Mouse (Mus musculus) C2C12 (cell line): Measurements from ENCODE around the gene Igf2bp1. TPM values are rescaled to one million over a fixed set of nuclear protein-coding genes. Genes with fewer than 3 reads are reported as not detected.

Source experiments
- H3K27me3 ChIP-seq: one replicate; pipeline ENCODE4 v1.6.1; 2011; ENCODE audit not compliant: control insufficient read depth, insufficient read depth, insufficient read length
- H3K36me3 ChIP-seq: one replicate; pipeline ENCODE4 v1.6.1; 2011; ENCODE audit not compliant: control insufficient read depth, insufficient read depth
- H3K4me3 ChIP-seq: one replicate; pipeline ENCODE4 v1.5.1; 2011; ENCODE audit warnings: mild to moderate bottlenecking, control low read depth; ENCODE audit not compliant: poor library complexity, insufficient read depth, severe bottlenecking
- H3K79me2 ChIP-seq: one replicate; pipeline ENCODE4 v1.6.1; 2011; ENCODE audit not compliant: control insufficient read depth, insufficient read depth
- H3K79me3 ChIP-seq: one replicate; pipeline ENCODE4 v1.6.1; 2011; ENCODE audit warnings: low read depth, control low read depth
- H3ac ChIP-seq: one replicate; pipeline ENCODE3; 2011; ENCODE audit warnings: low read depth; ENCODE audit not compliant: control insufficient read depth, insufficient read length
- CEBPB ChIP-seq: IDR thresholded peaks from one replicate; pipeline ENCODE4 v1.6.1; 2011; ENCODE audit warnings: low read depth, mild to moderate bottlenecking, control low read depth, moderate library complexity
- CTCF ChIP-seq: IDR thresholded peaks from one replicate; pipeline ENCODE4 v1.5.1; 2011; ENCODE audit not compliant: control insufficient read depth, insufficient read depth, insufficient read length
- FOSL1 ChIP-seq: IDR thresholded peaks from one replicate; pipeline ENCODE4 v1.8.0; 2011; ENCODE audit warnings: mild to moderate bottlenecking, low read length; ENCODE audit not compliant: poor library complexity, insufficient read depth, severe bottlenecking
- MAX ChIP-seq: IDR thresholded peaks from one replicate; pipeline ENCODE4 v1.6.1; 2011; ENCODE audit warnings: mild to moderate bottlenecking, control low read depth
- MYOD1 ChIP-seq: IDR thresholded peaks from one replicate; pipeline ENCODE4 v1.6.1; 2011; ENCODE audit warnings: low read depth; ENCODE audit not compliant: control insufficient read depth, insufficient read length
- MYOG ChIP-seq: IDR thresholded peaks from one replicate; pipeline ENCODE4 v1.6.1; 2011; ENCODE audit not compliant: control insufficient read depth, insufficient read length; ENCODE audit errors: extremely low read depth
- USF1 ChIP-seq: IDR thresholded peaks from one replicate; pipeline ENCODE4 v1.6.1; 2011; ENCODE audit warnings: low read depth, mild to moderate bottlenecking, control low read depth, moderate library complexity
- polyA plus RNA-seq: library from polyadenylated mRNA; unstranded; fragments of >200 nt; fragmentation: generic; extraction: Trizol; gene quantifications from one replicate; pipeline ENCODE4 v1.2.1, GENCODE M21; 2012; ENCODE audit warnings: missing spikeins

The Igf2bp1 gene
- polyA plus RNA-seq, 1 experiment: 0.74 TPM

DNA sequence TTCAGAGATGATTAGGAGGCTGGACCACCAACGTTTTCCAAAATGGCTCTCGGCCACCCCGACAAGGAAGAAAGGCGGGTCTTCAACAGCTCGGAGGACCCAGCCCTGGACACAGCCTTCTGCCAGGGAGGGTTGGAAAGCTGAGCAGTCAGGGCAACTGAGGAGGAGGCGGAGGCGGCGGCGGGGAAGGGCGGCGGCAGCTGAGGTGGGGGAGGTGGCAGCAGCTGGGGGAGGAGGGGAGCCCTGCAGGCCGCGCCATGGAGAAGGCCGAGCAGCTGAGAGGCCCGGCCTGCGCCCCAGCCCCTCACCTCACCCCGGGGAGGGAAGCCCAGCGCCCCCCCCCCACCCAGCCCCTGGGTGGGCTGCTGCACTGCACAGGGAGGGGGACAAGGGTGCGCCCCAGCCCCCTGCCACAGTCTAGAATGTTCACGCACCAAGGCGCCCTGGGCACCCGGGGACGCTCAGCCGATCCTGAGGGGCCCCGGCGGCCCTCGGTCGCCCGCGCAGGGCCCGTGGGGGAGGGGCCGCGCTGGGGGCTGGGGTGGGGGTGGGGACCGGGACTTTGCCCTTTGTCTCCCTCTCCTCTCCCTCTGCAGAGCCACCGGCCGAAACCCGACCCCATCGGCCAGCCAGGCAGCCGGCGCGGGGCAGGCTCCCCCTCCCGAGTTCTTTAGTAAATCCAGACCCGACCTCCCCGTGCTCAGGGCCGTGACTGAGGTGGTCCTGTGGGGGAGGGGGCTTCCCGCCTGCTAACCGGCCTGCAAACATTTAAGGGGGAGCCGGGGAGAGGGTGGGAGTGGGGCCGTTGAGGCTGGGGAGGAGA is 14.6 kb downstream of the Igf2bp1 start:
- H3K79me3 ChIP-seq: no peaks in the 10 kb centered on the region

GRCm38 (mm10) chr11:95990431-95990830 is 15.3 kb downstream of the Igf2bp1 start:
- H3K36me3 ChIP-seq: no peaks in the 10 kb centered on the region
- no peak for TF ChIP-seq CEBPB
- TF ChIP-seq USF1: no peak
- TF ChIP-seq FOSL1: no peak
- no peak for TF ChIP-seq CTCF
- no peak for TF ChIP-seq MYOD1
- TF ChIP-seq MAX: no peak
- no peak for TF ChIP-seq MYOG
- no peaks in the 10 kb centered on the region for H3K79me2 ChIP-seq
- no peak overlapping the region for H3ac ChIP-seq
- no peak overlapping the region for H3K4me3 ChIP-seq
- peaks cover 52% of the 10 kb centered on the region for H3K27me3 ChIP-seq
- no peaks in the 10 kb centered on the region for H3K79me3 ChIP-seq

More for the DNA sequence above, 14.6 kb downstream of the Igf2bp1 start:
- Histone ChIP-seq H3K4me3 (no peak overlapping the region), H3ac (no peak overlapping the region), H3K27me3 (peaks cover 52% of the 10 kb centered on the region), H3K79me2 (no peaks in the 10 kb centered on the region), H3K36me3 (no peaks in the 10 kb centered on the region)
- TF ChIP-seq MAX (no peak), MYOD1 (no peak), USF1 (no peak), MYOG (no peak), CTCF (no peak), FOSL1 (no peak), CEBPB (no peak)

GRCm38 (mm10) chr11:95989864-95990263 is 15.9 kb downstream of the Igf2bp1 start:
- Histone ChIP-seq H3K36me3 (no peaks in the 10 kb centered on the region), H3K79me3 (no peaks in the 10 kb centered on the region), H3K79me2 (no peaks in the 10 kb centered on the region), H3ac (no peak overlapping the region), H3K4me3 (no peak overlapping the region), H3K27me3 (peaks cover 50% of the 10 kb centered on the region)
- TF ChIP-seq CEBPB (no peak), CTCF (no peak), USF1 (no peak), MYOG (no peak)

DNA sequence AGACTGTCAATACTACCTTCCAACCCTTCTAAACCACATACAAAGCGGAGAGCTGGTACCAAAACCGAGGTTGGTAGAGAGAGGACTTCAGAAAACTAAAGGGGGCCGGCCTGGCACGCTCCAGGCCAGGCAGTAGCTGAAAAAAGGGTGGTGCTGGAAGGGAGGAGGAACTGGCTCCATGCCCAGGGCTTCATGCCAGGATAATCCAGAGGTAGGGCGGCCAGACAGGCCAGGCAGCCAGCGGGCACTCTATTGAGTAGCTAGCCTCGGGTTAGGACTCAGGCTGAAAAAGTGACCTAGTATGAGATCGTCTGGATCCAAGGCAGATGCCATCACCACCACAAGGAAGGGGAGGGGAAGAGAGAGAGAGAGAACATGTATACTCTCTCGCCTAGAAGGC is 17.2 kb downstream of the Igf2bp1 start:
- Histone ChIP-seq H3ac (no peak overlapping the region), H3K4me3 (no peak overlapping the region), H3K79me3 (no peaks in the 10 kb centered on the region), H3K79me2 (no peaks in the 10 kb centered on the region), H3K27me3 (peaks cover 42% of the 10 kb centered on the region), H3K36me3 (no peaks in the 10 kb centered on the region)
- TF ChIP-seq USF1 (no peak), CEBPB (no peak), MYOD1 (no peak), FOSL1 (no peak), MAX (no peak), CTCF (no peak), MYOG (no peak)

DNA sequence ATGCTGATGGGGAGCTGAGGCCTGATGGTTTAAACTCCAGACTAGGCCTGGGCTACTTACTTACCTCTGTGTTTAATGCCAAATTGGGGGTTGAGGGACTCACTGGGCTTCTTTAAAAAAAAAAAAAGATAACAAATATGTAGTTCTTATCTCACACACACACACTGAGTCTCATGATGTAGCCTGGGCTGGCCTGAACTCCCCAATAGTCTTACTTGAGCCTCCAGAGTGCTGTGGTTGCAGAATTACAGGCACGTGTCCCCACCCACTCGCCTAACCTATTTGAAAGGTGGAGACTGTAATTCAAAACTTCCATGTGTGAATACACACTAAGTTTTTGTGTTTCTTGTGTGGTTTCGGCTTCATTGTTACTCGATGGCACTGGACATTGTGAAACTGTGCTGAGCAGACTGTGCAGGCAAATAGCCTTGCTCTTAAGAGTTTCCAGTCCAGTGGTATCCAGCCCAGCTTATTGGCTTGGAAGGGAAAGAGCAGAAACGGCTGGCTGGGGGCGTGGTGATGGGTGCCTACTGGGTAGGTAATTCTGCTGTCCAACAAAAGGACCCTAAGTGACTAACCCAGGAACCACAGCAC is 17.8 kb downstream of the Igf2bp1 start:
- no peaks in the 10 kb centered on the region for H3K36me3 ChIP-seq
- H3K79me2 ChIP-seq: no peaks in the 10 kb centered on the region

More for the DNA sequence above, 17.8 kb downstream of the Igf2bp1 start:
- Histone ChIP-seq H3K4me3 (no peak overlapping the region), H3K27me3 (peaks cover 37% of the 10 kb centered on the region), H3K79me3 (no peaks in the 10 kb centered on the region), H3ac (no peak overlapping the region)
- TF ChIP-seq CTCF: no peak
- TF ChIP-seq MYOG: no peak
- TF ChIP-seq MYOD1: no peak
- no peak for TF ChIP-seq CEBPB
- TF ChIP-seq USF1: no peak
- no peak for TF ChIP-seq FOSL1
- no peak for TF ChIP-seq MAX
